Mouse (Mus musculus) thymus, adult 2 months (tissue): ENCODE measurements around the gene Sema4d.

Experiments
- CTCF ChIP-seq: fragments of 200-500 bp; IDR thresholded peaks from 2 replicates; pipeline ENCODE4 v1.5.1; 2012; ENCODE audit warnings: mild to moderate bottlenecking, control low read depth, low read length, moderate library complexity, borderline replicate concordance; ENCODE audit not compliant: control insufficient read depth, poor library complexity, insufficient read depth; ENCODE audit errors: extremely low read depth
- POLR2A ChIP-seq: fragments of 200-500 bp; IDR thresholded peaks from 2 replicates; pipeline ENCODE4 v1.6.1; 2012; ENCODE audit warnings: mild to moderate bottlenecking, low read length, control low read depth, moderate library complexity; ENCODE audit not compliant: control insufficient read depth, poor library complexity, insufficient read depth; ENCODE audit errors: extremely low read depth

DNA sequence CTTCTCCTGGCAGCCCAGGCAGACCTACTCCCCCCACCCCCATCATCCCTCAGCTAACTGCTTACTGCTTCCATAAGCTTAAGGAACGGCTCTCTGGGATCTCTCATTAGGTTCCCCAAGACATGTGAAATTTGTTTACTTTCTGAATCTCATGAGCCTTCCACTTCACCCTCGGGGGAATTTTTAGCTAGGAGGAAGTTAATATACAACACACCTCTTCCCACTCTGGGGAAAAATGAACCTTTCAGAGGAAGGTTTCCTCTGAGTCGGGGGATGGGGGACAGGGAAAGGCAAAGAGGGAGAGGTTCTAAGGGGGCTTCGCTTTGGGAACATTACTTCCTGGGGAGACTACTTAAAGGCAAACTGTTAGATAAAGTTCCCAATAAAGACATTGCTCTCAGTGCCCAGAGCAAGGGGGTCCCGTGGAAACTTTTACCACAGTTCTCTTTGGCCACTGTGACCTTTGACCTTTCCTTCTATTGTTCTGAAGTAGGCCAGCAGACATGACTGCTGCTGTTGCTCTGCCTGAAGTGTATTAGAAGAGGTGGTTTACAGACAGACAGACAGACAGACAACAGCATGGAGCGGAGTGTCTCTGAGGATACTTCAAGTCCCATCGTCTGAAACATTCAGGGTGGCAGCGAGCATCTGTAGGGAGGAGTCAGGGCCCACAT lies 30.4 kb upstream of the Sema4d start:
- TF ChIP-seq CTCF (no peak), POLR2A (no peak)
